Mouse (Mus musculus) ES-E14 (cell line): ENCODE measurements at regions not wholly inside any gene's neighbourhood (a gene's known extent, or its start where the extent isn't known, plus 50 kb on each side); places are given as distances from the start of the nearest gene placed in this dataset.

ENCODE experiments used
- DNase-seq: peaks from one replicate; pipeline ENCODE4 v3.0.0-alpha.2; 2013; ENCODE audit warnings: low read depth, low spot score
- H3K27ac ChIP-seq: 2 replicates; pipeline ENCODE4 v1.5.1; 2012; ENCODE audit warnings: low read depth, mild to moderate bottlenecking, low read length, moderate library complexity, mixed read lengths; ENCODE audit not compliant: poor library complexity, insufficient read depth, severe bottlenecking
- H3K36me3 ChIP-seq: 2 replicates; pipeline ENCODE4 v1.6.1; 2012; ENCODE audit warnings: mild to moderate bottlenecking, low read length, moderate library complexity, mixed read lengths; ENCODE audit not compliant: control insufficient read depth, poor library complexity, insufficient read depth, severe bottlenecking
- H3K4me1 ChIP-seq, 2 experiments: fragments of 150-350 bp in 1 of 2; sonication (generic) in 1 of 2; 2 replicates each; pipeline ENCODE4 v1.6.1; 2012; ENCODE audit warnings: low read length in 2 of 2, mild to moderate bottlenecking in 1 of 2, mixed read lengths in 1 of 2; ENCODE audit not compliant: control insufficient read depth in 2 of 2, insufficient read depth in 2 of 2, poor library complexity in 1 of 2
- H3K4me3 ChIP-seq, 2 experiments: fragments of 150-350 bp in 1 of 2; sonication (generic) in 1 of 2; 2 replicates each; pipeline ENCODE4 v1.5.1; 2012; ENCODE audit warnings: low read length in 2 of 2, low read depth in 1 of 2, mild to moderate bottlenecking in 1 of 2, mixed read lengths in 1 of 2; ENCODE audit not compliant: insufficient read depth in 1 of 2, poor library complexity in 1 of 2, severe bottlenecking in 1 of 2
- H3K9ac ChIP-seq: 2 replicates; pipeline ENCODE4 v1.6.1; 2012; ENCODE audit warnings: low read depth, mild to moderate bottlenecking, low read length, mixed read lengths; ENCODE audit not compliant: poor library complexity, insufficient read depth, severe bottlenecking
- H3K9me3 ChIP-seq: fragments of 150-350 bp; sonication (generic); 2 replicates; pipeline ENCODE4 v1.6.1; 2012; ENCODE audit warnings: low read depth, mild to moderate bottlenecking, low read length; ENCODE audit not compliant: control insufficient read depth, insufficient read depth
- CHD2 ChIP-seq: IDR thresholded peaks from 2 replicates; pipeline ENCODE4 v1.6.1; 2014; ENCODE audit warnings: mild to moderate bottlenecking, low read depth, low read length, inconsistent platforms
- HCFC1 ChIP-seq: IDR thresholded peaks from 2 replicates; pipeline ENCODE4 v1.6.1; 2012; ENCODE audit warnings: low read length, inconsistent platforms, borderline replicate concordance; ENCODE audit not compliant: insufficient read depth
- MAFK ChIP-seq: IDR thresholded peaks from 2 replicates; pipeline ENCODE4 v1.6.1; 2014; ENCODE audit warnings: mild to moderate bottlenecking, low read depth, low read length, inconsistent platforms; ENCODE audit not compliant: insufficient read depth
- ZC3H11A ChIP-seq: IDR thresholded peaks from 2 replicates; pipeline ENCODE4 v1.6.1; 2012; ENCODE audit warnings: low read depth, mild to moderate bottlenecking, inconsistent platforms, low read length, borderline replicate concordance
- ZNF384 ChIP-seq: IDR thresholded peaks from 2 replicates; pipeline ENCODE4 v1.6.1; 2012; ENCODE audit warnings: low read depth, low read length, inconsistent platforms
- in situ Hi-C, 2 experiments: fragments of 600-800 bp; cut with MboI; formaldehyde crosslinking; loops; one replicate each; pipeline ENCODE4 v1.15.1; 2025; ENCODE audit warnings: low sequenced_read_pairs in 2 of 2, inconsistent platforms in 1 of 2; ENCODE audit not compliant: unreplicated experiment in 2 of 2

DNA sequence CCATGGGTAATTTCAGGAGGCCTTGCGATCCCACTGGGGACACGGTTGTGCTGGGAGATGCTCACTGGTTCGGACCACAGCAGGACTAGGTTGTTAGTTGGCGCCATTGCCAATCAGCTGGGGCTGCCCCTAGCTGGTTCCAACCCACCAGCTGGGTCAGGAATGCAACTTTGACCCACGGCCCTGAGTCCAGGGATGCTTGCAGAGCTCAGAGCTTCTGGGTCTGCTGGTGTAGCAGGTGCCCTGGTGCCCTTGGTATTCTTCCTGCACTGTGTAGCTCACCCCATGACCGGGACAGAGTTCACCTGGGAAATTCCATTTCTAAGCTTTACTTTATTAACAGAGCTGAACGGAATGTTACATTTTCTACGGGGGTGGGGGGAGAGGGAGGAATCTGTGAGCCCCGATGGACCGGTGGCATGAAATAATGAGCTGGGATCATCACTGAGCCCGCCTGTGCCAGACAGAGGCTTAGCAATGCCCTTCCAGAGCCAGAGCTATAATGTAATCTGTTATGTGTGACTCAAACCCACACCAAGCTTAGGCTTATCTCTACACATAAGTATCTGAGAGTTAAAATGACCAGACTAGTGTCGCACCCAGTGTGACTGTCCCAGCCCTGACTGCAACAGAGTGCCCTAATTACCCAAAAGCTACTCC, 187.8 kb upstream of the Ap5m1 start:
- Histone ChIP-seq H3K4me3 (no peak overlapping the region), H3K9me3 (no peaks in the 10 kb centered on the region), H3K9ac (no peak overlapping the region), H3K36me3 (no peaks in the 10 kb centered on the region), H3K27ac (no peak overlapping the region), H3K4me1 (0 out of 4 replicates have a peak, but pooled peaks cover 0 to 2% of the 10 kb centered on the region in 2 experiments)
- in situ Hi-C loops: no loop called here
- TF ChIP-seq CHD2: no peak
- no peak for TF ChIP-seq ZNF384
- no peak for TF ChIP-seq ZC3H11A
- TF ChIP-seq MAFK: no peak
- no peak for TF ChIP-seq HCFC1
- no peak for DNase-seq

DNA sequence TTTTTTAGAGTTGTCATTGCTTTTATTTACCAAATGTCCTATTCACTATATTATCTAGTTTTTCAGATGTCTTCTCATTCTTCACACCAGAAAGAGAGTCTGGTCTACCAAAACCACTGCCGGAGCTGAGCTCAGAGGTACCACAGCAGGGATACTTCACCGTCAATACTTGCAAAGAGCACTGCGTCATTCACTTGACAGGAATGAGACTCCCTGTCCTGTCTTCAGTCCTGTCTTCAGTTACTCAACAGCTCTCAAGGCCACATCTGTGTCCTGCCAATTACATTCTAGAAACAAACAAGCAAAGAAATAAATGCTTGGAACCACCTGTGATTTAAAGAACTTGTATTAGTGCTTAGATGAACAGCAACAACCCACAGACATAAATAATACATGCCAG, 194.6 kb upstream of the Ap5m1 start:
- DNase-seq: no peak
- H3K4me1 ChIP-seq: no peaks in the 10 kb centered on the region
- no peaks in the 10 kb centered on the region for H3K9me3 ChIP-seq
- H3K27ac ChIP-seq: no peak overlapping the region
- TF ChIP-seq MAFK (no peak), HCFC1 (no peak), ZNF384 (no peak), ZC3H11A (no peak), CHD2 (no peak)
- in situ Hi-C loops: no loop called here
- no peaks in the 10 kb centered on the region for H3K36me3 ChIP-seq
- no peak overlapping the region for H3K9ac ChIP-seq
- no peak overlapping the region for H3K4me3 ChIP-seq

DNA sequence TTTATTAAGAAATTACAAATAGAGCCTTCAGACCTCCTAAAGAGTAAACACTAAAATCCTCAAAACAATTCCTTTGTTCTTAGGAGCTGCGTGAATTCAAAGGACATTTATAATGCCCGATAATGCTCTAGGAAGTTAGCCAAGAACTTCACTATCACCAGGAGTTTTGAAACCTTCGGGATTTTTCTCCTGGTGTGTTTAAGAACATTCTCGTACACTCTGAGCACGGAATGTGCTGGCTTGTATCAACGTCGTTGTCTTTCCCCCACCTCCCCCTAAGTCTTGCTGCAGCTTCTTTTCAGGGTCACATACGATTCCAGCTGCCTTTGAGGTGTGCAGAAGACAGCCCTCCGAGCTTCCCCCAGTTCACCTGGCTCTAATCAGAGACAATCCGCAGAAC, 195.9 kb upstream of the Ap5m1 start:
- Histone ChIP-seq H3K9ac (no peak overlapping the region), H3K4me3 (no peak overlapping the region), H3K36me3 (no peaks in the 10 kb centered on the region), H3K27ac (no peak overlapping the region), H3K9me3 (no peaks in the 10 kb centered on the region), H3K4me1 (no peaks in the 10 kb centered on the region)
- no peak for DNase-seq
- in situ Hi-C loops: no loop called here
- TF ChIP-seq ZNF384 (no peak), ZC3H11A (no peak), CHD2 (no peak), HCFC1 (no peak), MAFK (no peak)

DNA sequence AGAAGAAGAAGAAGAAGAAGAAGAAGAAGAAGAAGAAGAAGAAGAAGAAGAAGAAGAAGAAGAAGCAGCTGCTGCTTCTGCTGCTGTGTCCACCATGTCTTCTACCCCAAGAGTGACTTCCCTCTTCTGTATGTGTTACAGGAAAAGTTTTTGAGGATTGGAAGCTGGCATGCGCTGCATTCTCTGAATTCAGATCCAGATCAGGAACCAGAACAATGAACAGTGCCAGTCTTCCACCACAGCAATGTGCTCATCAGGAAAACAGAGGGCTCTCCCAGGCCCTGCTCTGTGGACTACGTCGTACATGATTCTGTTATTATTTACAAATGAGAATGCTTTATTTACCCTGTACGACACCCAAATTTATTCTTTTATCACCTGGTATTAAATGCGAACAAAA, 181.8 kb upstream of the Otx2 start:
- Histone ChIP-seq H3K27ac (no peak overlapping the region), H3K9ac (no peak overlapping the region), H3K36me3 (no peaks in the 10 kb centered on the region), H3K4me1 (no peaks in the 10 kb centered on the region), H3K9me3 (no peaks in the 10 kb centered on the region), H3K4me3 (no peak overlapping the region)
- no peak for DNase-seq
- in situ Hi-C loops: no loop called here
- TF ChIP-seq MAFK: no peak
- no peak for TF ChIP-seq CHD2
- no peak for TF ChIP-seq ZNF384
